8 mouse cellular contexts compared by ENCODE assay signal in genomic region chr13:21782361-21783254, GRCm38 (mm10). TPM values are rescaled to one million over a fixed set of nuclear protein-coding genes. Genes with fewer than 3 reads are reported as not detected.
DNase-seq lines count a peak whose midpoint lies in the region; ATAC-seq and TF ChIP-seq lines count a peak whose summit lies in the region.
"Not testable (repeated sequence)": the region's sequence is repeated elsewhere in the genome, so short reads cannot be mapped to it uniquely, and the experiment has no call there.

No protein-coding gene starts in this region.

- H3K27ac ChIP-seq in forebrain, embryonic 16.5 days (ENCODE audit: low read length): peak overlapping the region; percentile 79
- peak overlapping the region; percentile 67 for H3K27ac ChIP-seq in hindbrain, postnatal 0 days
- peak overlapping the region; percentile 87 for H3K27ac ChIP-seq in limb, embryonic 13.5 days

- peaks cover 38% of the 10 kb centered on the region for H3K4me1 ChIP-seq in forebrain, embryonic 16.5 days (replicated peaks; ENCODE audit: control insufficient read depth, insufficient read depth, low read length)
- not testable (repeated sequence) for H3K4me1 ChIP-seq in hindbrain, postnatal 0 days (ENCODE audit: insufficient read depth, low read length)
- peaks cover 33% of the 10 kb centered on the region for H3K4me1 ChIP-seq in limb, embryonic 13.5 days

- H3K9me3 ChIP-seq in forebrain, embryonic 16.5 days (ENCODE audit: control insufficient read depth, low read length); hindbrain, postnatal 0 days (ENCODE audit: low read length); limb, embryonic 13.5 days: not testable (repeated sequence)

- H3K4me2 ChIP-seq in forebrain, embryonic 16.5 days (ENCODE audit: low read length): peak overlapping the region; percentile 76
- peak overlapping the region; percentile 68 for H3K4me2 ChIP-seq in hindbrain, postnatal 0 days (ENCODE audit: low read depth, low read length)
- H3K4me2 ChIP-seq in limb, embryonic 13.5 days (replicated peaks): peak overlapping the region; percentile 80

- H3K36me3 ChIP-seq in forebrain, embryonic 16.5 days (ENCODE audit: control insufficient read depth, insufficient read depth); hindbrain, postnatal 0 days (ENCODE audit: insufficient read depth, low read length); limb, embryonic 13.5 days: not testable (repeated sequence)

- not testable (repeated sequence) for ATAC-seq in forebrain, embryonic 16.5 days; hindbrain, postnatal 0 days; limb, embryonic 13.5 days (ENCODE audit: low FRiP score, low read depth)

- not testable (repeated sequence) for H3K27me3 ChIP-seq in forebrain, embryonic 16.5 days (replicated peaks; ENCODE audit: control insufficient read depth, insufficient read depth, low read length); hindbrain, postnatal 0 days (ENCODE audit: insufficient read depth, low read length); limb, embryonic 13.5 days

- DNase-seq in R1 (ENCODE audit: low read depth, low spot score): peak; percentile 78
- peak; percentile 12 to 21 for DNase-seq in cerebellum, postnatal 36 days
- DNase-seq in hindbrain, postnatal 0 days (ENCODE audit: low spot score): peak; percentile 20
- peak; percentile 54 for DNase-seq in mesoderm, embryonic 11.5 days (ENCODE audit: low read depth, low spot score)
- peak; percentile 20 for DNase-seq in right cerebral cortex, postnatal 25 days
- peak; percentile 57 for DNase-seq in thymus, postnatal 4 days

- H3K4me3 ChIP-seq in forebrain, embryonic 16.5 days (replicated peaks; ENCODE audit: low read length): peak overlapping the region; percentile 49
- H3K4me3 ChIP-seq in hindbrain, postnatal 0 days (ENCODE audit: low read length): peak overlapping the region; percentile 34
- H3K4me3 ChIP-seq in limb, embryonic 13.5 days: peak overlapping the region; percentile 49

- TF ChIP-seq CTCF in hindbrain, postnatal 0 days (IDR thresholded peaks at IDR 0.05; ENCODE audit: low read depth): not testable (repeated sequence)

- WGBS in forebrain, embryonic 16.5 days: 0% methylated on average over 16 of the region's 35 CpGs
- WGBS in hindbrain, postnatal 0 days: 2% methylated on average over 14 of the region's 35 CpGs
- under 1% methylated on average over 19 of the region's 35 CpGs for WGBS in limb, embryonic 13.5 days

- H3K9ac ChIP-seq in forebrain, embryonic 16.5 days (replicated peaks; ENCODE audit: low read depth, low read length): peak overlapping the region; percentile 59
- peak overlapping the region; percentile 57 for H3K9ac ChIP-seq in hindbrain, postnatal 0 days (replicated peaks; ENCODE audit: low read length)
- H3K9ac ChIP-seq in limb, embryonic 13.5 days: peak overlapping the region; percentile 77

RNA-seq across cellular contexts. Expression of gene Hist1h3i, which starts 0.6 kb away (rescaled TPM):
- 49.1 and 60.2 TPM in 2 replicates for polyA plus RNA-seq in forebrain, embryonic 16.5 days (2015; fragmentation: Nextera tagmentation; extraction: Ambion mirVana)
- 789 and 1,626 TPM in 2 replicates for total RNA-seq in hindbrain, postnatal 0 days (2014; rRNA removed)
- polyA plus RNA-seq in hindbrain, postnatal 0 days (2015; fragmentation: Nextera tagmentation; extraction: Ambion mirVana): 24.5 and 29.0 TPM in 2 replicates
- polyA plus RNA-seq in limb, embryonic 13.5 days (2015; fragmentation: Nextera tagmentation; extraction: Ambion mirVana): 133 and 146 TPM in 2 replicates

RNA-seq across cellular contexts. Expression of gene Hist1h1b, which starts 2.2 kb away (rescaled TPM):
- polyA plus RNA-seq in forebrain, embryonic 16.5 days (2015; fragmentation: Nextera tagmentation; extraction: Ambion mirVana): 6.5 and 7.8 TPM in 2 replicates
- total RNA-seq in hindbrain, postnatal 0 days (2014; rRNA removed): 263 and 411 TPM in 2 replicates
- polyA plus RNA-seq in hindbrain, postnatal 0 days (2015; fragmentation: Nextera tagmentation; extraction: Ambion mirVana): 10.0 and 11.7 TPM in 2 replicates
- 25.1 TPM in 2 replicates for polyA plus RNA-seq in limb, embryonic 13.5 days (2015; fragmentation: Nextera tagmentation; extraction: Ambion mirVana)

RNA-seq across cellular contexts. Expression of gene Hist1h2an, which starts 4.4 kb away (rescaled TPM):
- polyA plus RNA-seq in forebrain, embryonic 16.5 days (2015; fragmentation: Nextera tagmentation; extraction: Ambion mirVana): 1.7 TPM in 1 of 2 replicates, not detected in the other
- 641 and 1,093 TPM in 2 replicates for total RNA-seq in hindbrain, postnatal 0 days (2014; rRNA removed)
- polyA plus RNA-seq in hindbrain, postnatal 0 days (2015; fragmentation: Nextera tagmentation; extraction: Ambion mirVana): 2.2 and 5.4 TPM in 2 replicates
- polyA plus RNA-seq in limb, embryonic 13.5 days (2015; fragmentation: Nextera tagmentation; extraction: Ambion mirVana): 6.8 and 17.0 TPM in 2 replicates

RNA-seq across cellular contexts. Expression of gene Hist1h2bp, which starts 4.7 kb away (rescaled TPM):
- polyA plus RNA-seq in forebrain, embryonic 16.5 days (2015; fragmentation: Nextera tagmentation; extraction: Ambion mirVana): 2.0 TPM in 1 of 2 replicates, not detected in the other
- 234 and 289 TPM in 2 replicates for total RNA-seq in hindbrain, postnatal 0 days (2014; rRNA removed)
- 0.84 TPM in 1 of 2 replicates, not detected in the other for polyA plus RNA-seq in hindbrain, postnatal 0 days (2015; fragmentation: Nextera tagmentation; extraction: Ambion mirVana)
- 3.3 TPM in 2 replicates for polyA plus RNA-seq in limb, embryonic 13.5 days (2015; fragmentation: Nextera tagmentation; extraction: Ambion mirVana)

RNA-seq across cellular contexts. Expression of gene Hist1h2bq, which starts 27.4 kb away (rescaled TPM):
- 7.9 and 8.0 TPM in 2 replicates for polyA plus RNA-seq in forebrain, embryonic 16.5 days (2015; fragmentation: Nextera tagmentation; extraction: Ambion mirVana)
- total RNA-seq in hindbrain, postnatal 0 days (2014; rRNA removed): 1,114 and 1,806 TPM in 2 replicates
- 4.8 and 6.4 TPM in 2 replicates for polyA plus RNA-seq in hindbrain, postnatal 0 days (2015; fragmentation: Nextera tagmentation; extraction: Ambion mirVana)
- polyA plus RNA-seq in limb, embryonic 13.5 days (2015; fragmentation: Nextera tagmentation; extraction: Ambion mirVana): 33.2 and 35.5 TPM in 2 replicates

Comparison
In these comparisons a context has a peak if more than half of its experiments do, and no peak if none do; other contexts are left out.
1. DNase-seq: peak in every context shown above with its lines; median percentile 78 in R1; 57 in thymus, postnatal 4 days; 54 in mesoderm, embryonic 11.5 days; 20 in hindbrain, postnatal 0 days; 20 in right cerebral cortex, postnatal 25 days; 16 in cerebellum, postnatal 36 days.